Mouse (Mus musculus): ENCODE results near the gene Pde10a.

The Pde10a gene

GRCm38 (mm10) chr17:8525971-8526740 lies 984 bp downstream of the Pde10a start:
- DNase-seq (ENCODE audit: low spot score), result no peak

GRCm38 (mm10) chr17:8526815-8527261 lies 1.7 kb downstream of the Pde10a start:
- DNase-seq (ENCODE audit: low spot score), result no peak

GRCm38 (mm10) chr17:8528641-8529040 lies 3.5 kb downstream of the Pde10a start:
- DNase-seq (ENCODE audit: low spot score), result no peak

GRCm38 (mm10) chr17:8532609-8533008 lies 7.4 kb downstream of the Pde10a start:
- no peak for DNase-seq (ENCODE audit: low spot score)

DNA sequence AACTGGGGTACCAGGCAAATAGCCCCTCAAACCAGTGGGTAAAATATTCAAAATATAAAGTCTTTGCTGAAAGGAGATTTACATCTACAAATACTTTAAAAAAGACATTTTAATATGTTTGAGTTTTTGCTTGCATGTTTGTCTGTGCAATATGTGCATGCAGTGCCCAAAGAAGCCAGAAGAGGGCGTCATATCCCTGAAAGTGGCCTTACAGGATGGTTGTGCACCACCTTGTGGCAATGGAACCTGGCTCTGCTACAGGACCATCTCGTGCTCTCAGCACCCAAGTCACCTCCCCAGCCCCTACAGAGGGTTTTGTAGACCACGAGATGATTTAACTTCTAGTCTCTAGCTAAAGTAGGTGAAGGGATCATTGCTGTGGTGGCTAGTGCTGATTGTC lies 8.7 kb downstream of the Pde10a start:
- DNase-seq (ENCODE audit: low spot score), result no peak

GRCm38 (mm10) chr17:8536522-8536921 lies 11.3 kb downstream of the Pde10a start:
- no peak for DNase-seq (ENCODE audit: low spot score)

GRCm38 (mm10) chr17:8538102-8538501 lies 12.9 kb downstream of the Pde10a start:
- no peak for DNase-seq (ENCODE audit: low spot score)

- DNase-seq (ENCODE audit: low spot score), result no peak
Observed at GRCm38 (mm10) chr17:8541974-8542538, 16.9 kb downstream of the Pde10a start.

DNA sequence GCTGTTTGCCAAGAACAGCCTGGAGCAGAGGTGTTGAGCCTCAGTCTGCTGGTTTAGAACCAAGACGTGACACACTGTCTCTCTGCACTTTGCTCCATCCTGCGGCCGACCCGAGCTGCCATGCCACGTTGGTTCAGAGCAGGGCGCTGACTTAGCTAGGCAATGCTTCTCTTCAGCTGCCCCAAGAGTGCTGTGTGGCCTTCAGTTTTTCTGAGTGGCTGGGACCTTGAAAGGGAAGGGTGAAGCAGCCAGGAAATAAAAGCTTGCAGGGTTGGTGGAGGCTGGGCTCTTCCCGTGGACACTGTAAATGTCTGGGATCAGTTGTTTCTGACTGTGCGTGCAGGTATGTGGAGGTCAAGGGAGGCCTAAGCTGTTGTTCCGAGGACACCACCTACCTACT lies 21.2 kb downstream of the Pde10a start:
- no peak for DNase-seq (ENCODE audit: low spot score)

DNA sequence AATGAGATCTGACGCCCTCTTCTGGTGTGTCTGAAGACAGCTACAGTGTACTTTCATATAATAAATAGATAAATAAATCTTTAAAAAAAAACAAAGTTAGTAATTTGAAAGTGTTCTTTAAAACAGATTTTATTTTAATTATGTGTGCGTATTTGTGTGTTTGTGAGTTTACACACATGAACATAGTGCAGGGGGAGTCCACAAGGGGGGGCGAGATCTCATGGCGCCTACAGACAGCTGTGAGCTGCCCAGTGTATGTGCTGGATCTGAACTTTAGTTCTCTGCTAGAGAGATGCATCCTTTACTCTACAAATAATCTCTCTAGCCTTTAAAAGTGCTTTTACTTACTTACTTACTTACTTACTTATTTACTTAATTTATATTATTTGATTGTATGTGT lies 23.6 kb downstream of the Pde10a start:
- DNase-seq (ENCODE audit: low spot score), result no peak

GRCm38 (mm10) chr17:8551641-8552040 lies 26.5 kb downstream of the Pde10a start:
- DNase-seq (ENCODE audit: low spot score), result no peak

- DNase-seq (ENCODE audit: low spot score), result no peak
Observed at GRCm38 (mm10) chr17:8552346-8553035, 27.3 kb downstream of the Pde10a start.

GRCm38 (mm10) chr17:8553601-8554000 lies 28.4 kb downstream of the Pde10a start:
- no peak for DNase-seq (ENCODE audit: low spot score)

DNA sequence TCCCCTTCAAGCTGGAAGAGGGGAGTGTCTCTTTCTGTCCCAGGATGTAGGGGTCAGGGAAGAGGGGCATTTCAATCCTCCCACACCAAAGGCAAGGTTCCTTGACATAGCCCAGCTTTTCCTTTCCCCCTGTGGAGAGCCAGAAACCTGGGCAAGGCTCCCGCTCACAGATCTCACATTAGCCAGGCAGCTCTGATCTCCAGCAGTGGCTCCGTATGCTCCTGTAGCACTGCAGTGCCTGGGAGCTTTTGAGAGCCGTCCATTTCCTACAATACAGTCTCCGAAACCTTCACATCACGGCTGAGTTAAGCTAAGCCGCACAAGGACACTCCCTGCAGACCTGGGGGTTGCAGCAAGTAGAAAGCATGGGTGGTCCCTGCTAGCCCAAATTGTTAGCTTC lies 29.0 kb downstream of the Pde10a start:
- no peak for DNase-seq (ENCODE audit: low spot score)

- DNase-seq (ENCODE audit: low spot score), result no peak
Observed at GRCm38 (mm10) chr17:8555785-8556184, 30.6 kb downstream of the Pde10a start.

DNA sequence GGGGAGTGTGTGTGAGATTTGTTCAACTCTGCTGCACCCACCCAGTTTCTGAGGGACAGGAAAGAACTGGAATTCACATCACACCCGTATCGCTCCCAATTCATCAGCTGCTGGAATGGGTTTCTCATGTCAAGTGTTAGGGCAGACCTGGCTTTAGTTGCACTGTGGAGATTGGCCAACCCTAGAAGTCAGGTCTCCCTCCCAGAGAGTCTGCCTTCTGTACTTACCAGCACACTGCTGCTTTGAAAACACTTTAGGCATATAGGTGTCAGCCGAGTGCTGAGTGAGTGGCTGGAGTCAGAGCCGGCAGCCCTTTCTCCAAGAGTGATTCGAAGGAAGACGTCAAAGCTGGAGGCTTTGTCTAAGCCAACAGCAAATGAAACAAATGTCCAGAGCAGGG lies 31.1 kb downstream of the Pde10a start:
- DNase-seq (ENCODE audit: low spot score), result no peak

DNA sequence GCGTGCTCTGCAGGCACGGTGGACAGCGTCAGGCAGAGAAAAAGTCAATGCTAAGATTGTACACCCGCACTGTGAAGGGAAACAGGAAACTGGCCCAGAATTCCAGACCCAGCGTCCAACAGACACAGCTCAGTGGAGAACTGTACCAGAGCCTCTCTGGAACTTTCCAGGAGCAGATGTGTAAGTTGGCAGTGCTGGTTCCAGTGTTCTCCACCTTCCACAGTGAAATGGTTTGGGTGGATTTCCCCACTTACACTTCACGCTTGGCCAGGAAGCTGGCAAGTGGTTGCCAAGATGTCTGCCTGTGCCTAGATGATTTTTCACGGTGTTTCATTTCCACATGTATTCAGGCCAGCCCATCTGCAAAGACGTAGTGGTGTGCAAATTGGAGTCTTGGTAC lies 32.8 kb downstream of the Pde10a start:
- no peak for DNase-seq (ENCODE audit: low spot score)

DNA sequence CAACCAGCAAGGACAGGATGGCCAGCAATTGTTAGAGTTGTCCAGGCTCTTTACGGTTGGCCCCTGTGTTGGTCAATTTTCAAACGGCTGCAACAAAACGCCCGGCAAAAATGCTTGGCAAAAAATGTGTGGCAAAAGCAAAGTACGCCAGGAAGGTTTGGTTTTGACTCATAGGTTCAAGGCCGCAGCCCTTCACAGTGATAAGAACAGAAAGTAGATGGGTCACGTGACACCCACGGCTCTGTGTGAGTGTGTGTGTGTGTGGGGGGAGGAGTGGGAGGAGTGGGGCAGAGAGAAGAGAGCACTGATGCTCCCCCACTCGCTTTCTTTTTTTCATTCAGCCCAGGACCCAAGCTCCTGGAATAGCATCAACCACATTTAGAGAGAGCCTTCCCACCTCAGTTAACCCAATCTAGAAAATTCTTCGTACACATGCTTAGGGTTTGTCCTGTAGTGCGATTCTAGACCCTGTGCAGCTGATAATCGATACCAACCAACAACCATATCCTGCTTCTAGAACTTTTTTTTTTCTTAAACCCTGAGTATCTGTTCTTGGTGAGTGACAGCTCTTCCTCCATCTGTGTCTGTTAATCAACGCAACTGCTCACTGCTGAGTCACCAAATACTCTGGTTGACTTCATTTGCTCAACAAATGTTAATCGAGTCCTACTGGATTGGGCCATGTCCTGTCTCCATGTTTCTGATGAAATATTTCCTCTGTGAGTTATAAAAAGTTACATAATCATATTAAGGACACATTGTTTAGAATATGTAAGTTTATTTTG lies 37.1 kb downstream of the Pde10a start:
- no peak for DNase-seq (ENCODE audit: low spot score)

- no peak for DNase-seq (ENCODE audit: low spot score)
Observed at GRCm38 (mm10) chr17:8562886-8563280, 37.7 kb downstream of the Pde10a start.

DNA sequence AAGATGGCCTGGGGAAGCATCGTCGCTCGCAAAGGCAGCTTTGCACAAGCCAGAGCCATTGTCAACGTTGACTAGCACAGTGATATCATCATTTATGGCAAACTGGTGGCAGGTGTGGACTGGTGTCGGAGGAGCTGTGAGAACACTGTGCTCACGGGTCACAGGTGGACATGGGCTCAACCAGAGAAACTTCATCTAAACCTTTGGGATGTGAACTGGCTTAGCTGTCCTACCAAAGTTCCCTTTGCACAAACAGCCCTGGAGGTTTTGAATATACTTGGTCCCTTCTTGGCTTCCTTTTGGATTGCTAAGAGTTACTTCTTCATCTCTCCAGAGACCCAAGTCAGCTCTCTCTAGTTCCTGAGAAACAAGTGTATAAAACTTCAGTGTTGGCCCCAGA lies 41.7 kb downstream of the Pde10a start, which contains the start of gene Gm17087:
TSS of gene Gm17087 (minus strand) at position 101 of the 400 bp plus-strand sequence.
- no peak for DNase-seq (ENCODE audit: low spot score)

DNA sequence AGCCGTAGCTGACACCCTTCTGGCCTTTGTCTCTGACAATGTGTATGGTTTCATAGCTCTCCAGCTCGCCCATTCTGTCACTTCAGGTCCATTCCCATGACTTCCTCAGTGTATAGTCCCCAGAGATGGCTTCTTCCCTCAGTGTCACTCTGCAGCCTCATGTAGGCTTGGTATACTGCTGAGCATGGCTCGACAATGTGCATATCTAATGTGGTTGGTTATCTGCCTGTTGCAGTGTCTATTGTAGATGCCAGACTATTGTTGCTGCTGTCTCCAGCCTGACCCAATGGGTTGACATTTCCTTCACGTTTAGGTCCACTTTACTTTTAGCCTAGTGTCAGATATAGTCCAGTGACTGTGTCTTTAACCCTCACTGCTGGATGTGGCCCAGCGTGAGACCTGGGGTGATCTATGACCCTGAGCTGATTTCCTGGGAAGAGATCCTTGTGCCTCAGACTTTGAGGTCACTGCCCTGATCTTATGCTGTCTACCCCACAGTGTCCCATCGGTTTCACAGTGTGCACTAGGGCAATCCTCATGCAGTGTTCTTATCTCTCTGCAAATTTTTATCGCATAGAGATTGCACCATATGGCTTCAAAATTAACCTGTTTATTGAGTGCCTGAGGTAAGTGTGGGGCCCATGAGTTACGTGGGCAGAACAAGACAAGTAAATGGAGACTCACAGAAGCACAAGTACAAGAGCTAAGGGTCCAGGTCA lies 48.5 kb downstream of the Pde10a start:
- no peak for DNase-seq (ENCODE audit: low spot score)

DNA sequence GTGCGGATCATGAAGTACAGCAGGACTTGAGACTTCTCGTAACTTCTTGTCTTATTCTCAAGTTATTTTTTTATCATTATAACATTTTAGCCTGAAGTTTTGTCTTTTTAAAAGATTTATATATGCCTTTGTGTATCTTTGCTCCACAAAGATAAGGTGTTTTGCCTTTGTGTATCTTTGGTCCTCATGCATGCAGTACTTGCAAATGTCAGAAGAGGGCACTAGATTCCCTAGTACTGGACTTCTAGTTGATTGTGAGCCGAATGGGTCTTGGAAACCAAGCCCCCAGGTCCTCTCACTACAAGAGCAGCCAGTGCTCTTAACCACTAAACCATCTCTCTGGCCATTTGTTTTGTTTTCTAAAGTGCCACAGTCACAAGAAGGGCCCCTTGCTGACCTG lies 55.2 kb downstream of the Pde10a start:
- DNase-seq (ENCODE audit: low spot score), result peak; percentile 3
